Mouse (Mus musculus): Measurements from ENCODE around the gene Hfe2. TPM values are rescaled to one million over a fixed set of nuclear protein-coding genes. Genes with fewer than 3 reads are reported as not detected.

The Hfe2 gene
- total RNA-seq, 2 experiments from 2014 or later, result 1.7 to 1.8 TPM

GRCm38 (mm10) chr3:96498476-96499245 lies 26.3 kb upstream of the Hfe2 start:
- Histone ChIP-seq H3K4me3 (peak overlapping the region; percentile 81), H3K27ac (no peak overlapping the region)
- no peak for DNase-seq (ENCODE audit: extremely low spot score in 1 of 2, low spot score in 2 of 2)
- intact Hi-C loops (cut with DNase I), result no loop called here
- no peak for TF ChIP-seq CTCF (IDR thresholded peaks at IDR 0.05)

DNA sequence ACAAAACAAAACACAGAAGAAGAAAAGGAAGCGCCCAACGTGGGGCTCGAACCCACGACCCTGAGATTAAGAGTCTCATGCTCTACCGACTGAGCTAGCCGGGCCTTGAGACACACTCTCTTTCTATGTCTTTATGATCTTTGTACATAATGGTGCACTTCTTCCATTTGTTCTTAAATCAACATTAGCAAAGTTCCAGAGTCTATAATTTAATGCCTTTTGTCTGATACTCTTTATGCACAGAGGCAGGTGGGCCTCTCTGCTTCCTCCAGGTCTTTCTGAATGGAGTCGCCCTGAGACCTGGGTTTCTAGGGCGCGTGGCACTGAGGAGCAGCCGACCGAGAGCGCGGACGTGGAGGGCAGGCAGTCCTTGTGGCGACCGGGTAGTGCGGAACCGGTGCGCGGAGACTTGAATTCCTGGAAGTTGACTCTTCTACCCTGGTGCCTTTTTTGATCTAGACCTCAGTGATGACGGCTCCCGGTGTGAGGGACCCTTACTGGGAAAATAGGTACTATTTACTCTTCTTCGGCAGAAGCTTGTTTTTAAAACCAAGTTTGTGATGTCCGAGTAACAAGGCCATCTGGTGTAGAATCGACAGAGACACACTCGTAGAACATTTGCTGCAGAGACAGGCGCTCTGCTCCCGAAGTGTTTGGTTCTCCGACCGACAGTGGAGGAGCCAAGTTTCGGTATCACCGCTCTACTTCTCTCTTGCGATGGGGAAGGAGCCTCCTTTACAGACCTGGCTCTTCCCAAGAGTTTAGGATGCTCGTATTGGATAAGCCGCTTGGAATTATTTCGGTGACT lies 25.3 kb upstream of the Hfe2 start:
- peak; percentile 72 to 80 for DNase-seq (ENCODE audit: extremely low spot score in 1 of 2, low spot score in 2 of 2)
- TF ChIP-seq CTCF (IDR thresholded peaks at IDR 0.05), result no peak; the same call in 1 of the 2 replicates
- Histone ChIP-seq H3K27ac (peak overlapping the region; percentile 76), H3K4me3 (peak overlapping the region; percentile 81)
- intact Hi-C loops (cut with DNase I), result loop anchor here (5.0 kb wide), 3 partner anchors 78 to 222 kb away; partner anchors contain the start of genes Gm16253 and Polr3gl

DNA sequence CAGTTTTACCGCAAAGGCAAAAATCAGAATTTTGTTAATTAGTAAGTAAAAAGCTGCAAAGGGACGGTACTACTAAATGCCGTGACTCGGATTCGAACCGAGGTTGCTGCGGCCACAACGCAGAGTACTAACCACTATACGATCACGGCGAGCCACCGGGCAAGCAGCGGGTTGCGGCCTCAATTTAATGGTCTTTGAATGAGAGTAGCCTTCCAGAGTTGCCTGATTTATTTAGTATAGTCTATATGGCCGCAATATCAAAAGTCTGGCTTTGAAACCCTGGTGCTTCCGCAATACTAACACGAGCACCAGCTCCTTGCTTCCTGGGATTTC lies 24.7 kb upstream of the Hfe2 start:
- intact Hi-C loops (cut with DNase I), result loop anchor here (5.0 kb wide), 3 partner anchors 77 to 223 kb away; partner anchors contain the start of genes Gm16253 and Polr3gl
- TF ChIP-seq CTCF (IDR thresholded peaks at IDR 0.05), result no peak
- Histone ChIP-seq H3K27ac (peak overlapping the region; percentile 85), H3K4me3 (peak overlapping the region; percentile 81)
- DNase-seq (ENCODE audit: extremely low spot score in 1 of 2, low spot score in 2 of 2), result peak; percentile 93 to 96

GRCm38 (mm10) chr3:96500691-96501265 lies 24.2 kb upstream of the Hfe2 start:
- intact Hi-C loops (cut with DNase I), result loop anchor here (5.0 kb wide), 3 partner anchors 77 to 223 kb away; partner anchors contain the start of genes Gm16253 and Polr3gl

GRCm38 (mm10) chr3:96501391-96502115 lies 23.4 kb upstream of the Hfe2 start:
- TF ChIP-seq CTCF (IDR thresholded peaks at IDR 0.05), result no peak
- intact Hi-C loops (cut with DNase I), result loop anchor here (5.0 kb wide), 3 partner anchors 76 to 224 kb away; partner anchors contain the start of genes Gm16253 and Polr3gl
- H3K4me3 ChIP-seq, result peak overlapping the region; percentile 81
- peak; percentile 80 to 90 for DNase-seq (ENCODE audit: extremely low spot score in 1 of 2, low spot score in 2 of 2)
- peak overlapping the region; percentile 76 for H3K27ac ChIP-seq

More at GRCm38 (mm10) chr3:96500691-96501265, 24.2 kb upstream of the Hfe2 start:
- TF ChIP-seq CTCF (IDR thresholded peaks at IDR 0.05), result no peak
- peak; percentile 84 to 86 for DNase-seq (ENCODE audit: extremely low spot score in 1 of 2, low spot score in 2 of 2)
- H3K4me3 ChIP-seq, result peak overlapping the region; percentile 81
- peak overlapping the region; percentile 85 for H3K27ac ChIP-seq

GRCm38 (mm10) chr3:96502181-96503082 lies 22.5 kb upstream of the Hfe2 start:
- Histone ChIP-seq H3K4me3 (peak overlapping the region; percentile 81), H3K27ac (no peak overlapping the region)
- no peak for DNase-seq (ENCODE audit: extremely low spot score in 1 of 2, low spot score in 2 of 2)
- TF ChIP-seq CTCF (IDR thresholded peaks at IDR 0.05), result no peak
- intact Hi-C loops (cut with DNase I), result loop anchor here (5.0 kb wide), 3 partner anchors 75 to 225 kb away; partner anchors contain the start of genes Gm16253 and Polr3gl

GRCm38 (mm10) chr3:96503083-96503450 lies 21.9 kb upstream of the Hfe2 start:
- peak overlapping the region; percentile 81 for H3K4me3 ChIP-seq
- DNase-seq (ENCODE audit: extremely low spot score in 1 of 2, low spot score in 2 of 2), result peak; percentile 66 to 71
- peak; percentile 83 for TF ChIP-seq CTCF (IDR thresholded peaks at IDR 0.05)
- no peak overlapping the region for H3K27ac ChIP-seq
- intact Hi-C loops (cut with DNase I), result loop anchor here (5.0 kb wide), 3 partner anchors 74 to 226 kb away; partner anchors contain the start of genes Gm16253 and Polr3gl

DNA sequence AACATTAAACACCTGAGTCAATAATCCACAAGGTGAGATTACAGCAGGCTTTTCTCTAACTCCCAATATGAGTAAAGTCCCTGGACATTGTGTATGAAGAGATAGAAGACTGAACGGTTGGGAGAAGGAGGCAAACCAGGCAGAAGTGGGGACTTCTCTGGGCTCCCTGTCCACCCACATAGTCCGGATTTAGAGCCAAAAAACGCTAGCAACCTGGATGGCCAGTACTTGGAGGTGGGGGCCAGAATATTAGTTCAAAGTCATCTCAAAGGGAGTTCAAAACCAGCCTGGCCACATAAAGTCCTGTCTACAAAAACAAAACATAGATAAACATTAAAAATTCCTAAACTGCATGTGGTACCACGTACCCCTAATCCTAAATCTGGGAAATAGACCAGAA lies 21.0 kb upstream of the Hfe2 start:
- Histone ChIP-seq H3K27ac (no peak overlapping the region), H3K4me3 (no peak overlapping the region)
- no peak for DNase-seq (ENCODE audit: extremely low spot score in 1 of 2, low spot score in 2 of 2)
- TF ChIP-seq CTCF (IDR thresholded peaks at IDR 0.05), result no peak
- intact Hi-C loops (cut with DNase I), result loop anchor here (5.0 kb wide), 3 partner anchors 73 to 227 kb away; partner anchors contain the start of genes Gm16253 and Polr3gl

DNA sequence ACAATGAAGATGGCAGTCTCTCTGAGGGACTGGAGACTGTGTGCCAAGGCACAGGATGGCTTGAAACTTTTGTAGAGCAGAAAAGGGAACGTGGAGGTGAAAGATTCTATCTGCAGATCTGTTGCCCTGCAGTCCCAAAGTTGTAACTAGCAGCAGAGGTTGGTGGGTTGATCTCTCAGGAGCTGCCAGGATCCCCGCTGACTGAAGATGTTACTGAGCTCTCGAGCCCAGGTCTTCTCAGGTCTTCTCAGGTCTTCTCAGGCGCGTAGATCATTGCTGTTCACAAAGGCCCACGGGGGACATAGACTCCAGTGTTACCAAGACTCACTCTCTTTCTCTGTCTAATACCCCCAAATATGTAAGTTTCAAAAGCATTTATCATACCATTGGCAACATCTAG lies 20.0 kb upstream of the Hfe2 start:
- DNase-seq (ENCODE audit: extremely low spot score in 1 of 2, low spot score in 2 of 2), result no peak
- no peak for TF ChIP-seq CTCF (IDR thresholded peaks at IDR 0.05)
- Histone ChIP-seq H3K27ac (no peak overlapping the region), H3K4me3 (no peak overlapping the region)
- intact Hi-C loops (cut with DNase I), result loop anchor here (5.0 kb wide), 3 partner anchors 72 to 228 kb away; partner anchors contain the start of genes Gm16253 and Polr3gl

Measured in left cerebral cortex, adult 2 months (tissue).